Mouse (Mus musculus) intestine, embryonic 15.5 days (tissue): ENCODE results near the gene Chil1. TPM values are rescaled to one million over a fixed set of nuclear protein-coding genes. Genes with fewer than 3 reads are reported as not detected.

Experiments used
- ATAC-seq: fragments of 200-750 bp; cut with Nextera tagmentation; 2 replicates; pipeline ENCODE4 v1.8.0; 2017; ENCODE audit warnings: moderate TSS enrichment, moderate library complexity
- H3K27ac ChIP-seq: fragments of 300-500 bp; sonication (generic); 2 replicates; pipeline ENCODE4 v1.5.1; 2015; ENCODE audit warnings: mild to moderate bottlenecking, inconsistent platforms
- H3K27me3 ChIP-seq: fragments of 300-500 bp; sonication (generic); replicated peaks from 2 replicates; pipeline ENCODE4 v1.6.1; 2015; ENCODE audit warnings: inconsistent platforms
- H3K36me3 ChIP-seq: fragments of 300-500 bp; sonication (generic); 2 replicates; pipeline ENCODE4 v1.6.1; 2015; ENCODE audit warnings: inconsistent platforms
- H3K4me1 ChIP-seq: fragments of 300-500 bp; sonication (generic); replicated peaks from 2 replicates; pipeline ENCODE4 v1.6.1; 2015; ENCODE audit warnings: inconsistent platforms
- H3K4me2 ChIP-seq: fragments of 300-500 bp; sonication (generic); replicated peaks from 2 replicates; pipeline ENCODE4 v1.6.1; 2015; ENCODE audit warnings: mild to moderate bottlenecking, inconsistent platforms
- H3K4me3 ChIP-seq: fragments of 300-500 bp; sonication (generic); replicated peaks from 2 replicates; pipeline ENCODE4 v1.5.1; 2015; ENCODE audit warnings: inconsistent platforms
- H3K9ac ChIP-seq: fragments of 300-500 bp; sonication (generic); 2 replicates; pipeline ENCODE4 v1.6.1; 2015; ENCODE audit warnings: inconsistent platforms
- H3K9me3 ChIP-seq: fragments of 300-500 bp; sonication (generic); 2 replicates; pipeline ENCODE4 v1.6.1; 2016; ENCODE audit warnings: inconsistent platforms
- WGBS: fragments of 180-500 bp; shearing (Covaris S2); methylation state at CpG from one replicate; pipeline ENCODE4 v1.1.7; 2015; 5-methylcytosine and 5-hydroxymethylcytosine counted together
- polyA plus RNA-seq: library from polyadenylated mRNA; unstranded; fragments of >200 nt; fragmentation: Nextera tagmentation; extraction: Ambion mirVana; gene quantifications from 2 replicates; pipeline ENCODE4 v1.2.1, GENCODE M21; 2015

Chil1 gene
- polyA plus RNA-seq, 1 experiment from 2014 or later = 0.44 TPM

- H3K4me2 ChIP-seq = no peak overlapping the region
Observed at GRCm38 (mm10) chr1:134229806-134230575, 48.0 kb downstream of the Chil1 start.

GRCm38 (mm10) chr1:134230638-134231228, 48.8 kb downstream of the Chil1 start:
- no peaks in the 10 kb centered on the region for H3K36me3 ChIP-seq
- peaks cover 28% of the 10 kb centered on the region for H3K27me3 ChIP-seq
- no peak overlapping the region for H3K9ac ChIP-seq
- H3K4me3 ChIP-seq = no peak overlapping the region
- H3K9me3 ChIP-seq = no peaks in the 10 kb centered on the region
- no peak overlapping the region for H3K4me2 ChIP-seq
- H3K27ac ChIP-seq = no peak overlapping the region
- 81% methylated on average over 10 of the region's 10 CpGs for WGBS
- no peak for ATAC-seq
- H3K4me1 ChIP-seq = peaks cover 20% of the 10 kb centered on the region

More at GRCm38 (mm10) chr1:134229806-134230575, 48.0 kb downstream of the Chil1 start:
- no peak overlapping the region for H3K27ac ChIP-seq
- H3K9ac ChIP-seq = no peak overlapping the region
- no peaks in the 10 kb centered on the region for H3K9me3 ChIP-seq
- H3K36me3 ChIP-seq = no peaks in the 10 kb centered on the region
- H3K4me3 ChIP-seq = no peak overlapping the region
- WGBS = 73% methylated on average over 5 of the region's 5 CpGs
- H3K27me3 ChIP-seq = peaks cover 20% of the 10 kb centered on the region
- H3K4me1 ChIP-seq = peaks cover 12% of the 10 kb centered on the region
- ATAC-seq = no peak

GRCm38 (mm10) chr1:134231270-134231669, 49.3 kb downstream of the Chil1 start:
- H3K27me3 ChIP-seq = peaks cover 33% of the 10 kb centered on the region
- H3K9me3 ChIP-seq = no peaks in the 10 kb centered on the region
- no peaks in the 10 kb centered on the region for H3K36me3 ChIP-seq
- ATAC-seq = no peak
- H3K4me2 ChIP-seq = no peak overlapping the region
- H3K4me3 ChIP-seq = no peak overlapping the region
- WGBS = 86% methylated on average over 3 of the region's 3 CpGs
- H3K27ac ChIP-seq = no peak overlapping the region
- no peak overlapping the region for H3K9ac ChIP-seq
- H3K4me1 ChIP-seq = peaks cover 20% of the 10 kb centered on the region

GRCm38 (mm10) chr1:134231681-134232080, 49.7 kb downstream of the Chil1 start:
- no peak overlapping the region for H3K9ac ChIP-seq
- H3K4me1 ChIP-seq = peaks cover 20% of the 10 kb centered on the region
- no peak for ATAC-seq
- WGBS = 59% methylated on average over 3 of the region's 3 CpGs
- peaks cover 34% of the 10 kb centered on the region for H3K27me3 ChIP-seq
- H3K4me3 ChIP-seq = no peak overlapping the region
- H3K27ac ChIP-seq = no peak overlapping the region
- no peaks in the 10 kb centered on the region for H3K36me3 ChIP-seq
- no peaks in the 10 kb centered on the region for H3K9me3 ChIP-seq
- H3K4me2 ChIP-seq = no peak overlapping the region

GRCm38 (mm10) chr1:134232326-134232725, 50.4 kb downstream of the Chil1 start:
- peaks cover 34% of the 10 kb centered on the region for H3K27me3 ChIP-seq
- H3K4me1 ChIP-seq = peaks cover 24% of the 10 kb centered on the region
- no peaks in the 10 kb centered on the region for H3K9me3 ChIP-seq
- H3K4me2 ChIP-seq = peak overlapping the region; percentile 90; the same call in 1 of the 2 replicates
- 75% methylated on average over 8 of the region's 8 CpGs for WGBS
- H3K4me3 ChIP-seq = no peak overlapping the region
- no peak overlapping the region for H3K9ac ChIP-seq
- H3K36me3 ChIP-seq = no peaks in the 10 kb centered on the region
- ATAC-seq = no peak
- H3K27ac ChIP-seq = peak overlapping the region; percentile 38; the same call in 1 of the 2 replicates

- Histone ChIP-seq H3K27ac (peak overlapping the region; percentile 55), H3K4me2 (peak overlapping the region; percentile 90; the same call in 1 of the 2 replicates), H3K9me3 (no peaks in the 10 kb centered on the region), H3K9ac (no peak overlapping the region), H3K36me3 (no peaks in the 10 kb centered on the region), H3K4me1 (peaks cover 24% of the 10 kb centered on the region), H3K27me3 (peaks cover 34% of the 10 kb centered on the region), H3K4me3 (no peak overlapping the region)
- ATAC-seq = peak; percentile 78
- WGBS = 49% methylated on average over 12 of the region's 12 CpGs
Observed at GRCm38 (mm10) chr1:134232778-134233531, 51.0 kb downstream of the Chil1 start.

- H3K4me3 ChIP-seq = peak overlapping the region; percentile 41
- peak overlapping the region; percentile 29 for H3K9ac ChIP-seq
- peak overlapping the region; percentile 55; the same call in 1 of the 2 replicates for H3K27ac ChIP-seq
- peak overlapping the region; percentile 90 for H3K4me2 ChIP-seq
- peaks cover 24% of the 10 kb centered on the region for H3K4me1 ChIP-seq
- H3K9me3 ChIP-seq = no peaks in the 10 kb centered on the region
- 51% methylated on average over 19 of the region's 19 CpGs for WGBS
- no peak for ATAC-seq
- H3K27me3 ChIP-seq = peaks cover 34% of the 10 kb centered on the region
- H3K36me3 ChIP-seq = no peaks in the 10 kb centered on the region
Observed at GRCm38 (mm10) chr1:134233681-134234454, 51.9 kb downstream of the Chil1 start.

GRCm38 (mm10) chr1:134234455-134235390, 52.7 kb downstream of the Chil1 start:
- H3K4me1 ChIP-seq = peaks cover 24% of the 10 kb centered on the region
- H3K27ac ChIP-seq = no peak overlapping the region
- H3K4me2 ChIP-seq = peak overlapping the region; percentile 90
- peak; percentile 44 for ATAC-seq
- peak overlapping the region; percentile 41 for H3K4me3 ChIP-seq
- 2% methylated on average over 41 of the region's 41 CpGs for WGBS
- H3K36me3 ChIP-seq = no peaks in the 10 kb centered on the region
- peak overlapping the region; percentile 29 for H3K9ac ChIP-seq
- H3K27me3 ChIP-seq = peaks cover 34% of the 10 kb centered on the region
- H3K9me3 ChIP-seq = no peaks in the 10 kb centered on the region

- H3K9me3 ChIP-seq = no peaks in the 10 kb centered on the region
- H3K4me1 ChIP-seq = peaks cover 24% of the 10 kb centered on the region
- H3K36me3 ChIP-seq = no peaks in the 10 kb centered on the region
- H3K9ac ChIP-seq = peak within 1 kb of the TSS; percentile 29
- ATAC-seq = no peak
- peak within 1 kb of the TSS; percentile 41 for H3K4me3 ChIP-seq
- peak within 1 kb of the TSS; percentile 90 for H3K4me2 ChIP-seq
- 2% methylated on average over 26 of the region's 37 CpGs for WGBS
- H3K27me3 ChIP-seq = peaks cover 34% of the 10 kb centered on the region
- H3K27ac ChIP-seq = no peak within 1 kb of the TSS
Observed at GRCm38 (mm10) chr1:134235391-134235921, 53.5 kb downstream of the Chil1 start, which contains the start of gene Adora1. TSS of gene Adora1 (minus strand) at chr1:134235431.

- peak overlapping the region; percentile 90 for H3K4me2 ChIP-seq
- H3K36me3 ChIP-seq = no peaks in the 10 kb centered on the region
- H3K4me3 ChIP-seq = no peak overlapping the region
- H3K9me3 ChIP-seq = no peaks in the 10 kb centered on the region
- WGBS = 53% methylated on average over 3 of the region's 3 CpGs
- no peak for ATAC-seq
- H3K27me3 ChIP-seq = peaks cover 34% of the 10 kb centered on the region
- no peak overlapping the region for H3K9ac ChIP-seq
- H3K4me1 ChIP-seq = peaks cover 24% of the 10 kb centered on the region
- no peak overlapping the region for H3K27ac ChIP-seq
Observed at GRCm38 (mm10) chr1:134236142-134236541, 54.2 kb downstream of the Chil1 start.

GRCm38 (mm10) chr1:134237438-134237837, 55.5 kb downstream of the Chil1 start:
- Histone ChIP-seq H3K27ac (no peak overlapping the region), H3K4me3 (no peak overlapping the region), H3K27me3 (peaks cover 34% of the 10 kb centered on the region), H3K9me3 (no peaks in the 10 kb centered on the region), H3K9ac (no peak overlapping the region), H3K4me2 (no peak overlapping the region), H3K4me1 (peaks cover 24% of the 10 kb centered on the region), H3K36me3 (no peaks in the 10 kb centered on the region)
- WGBS = 63% methylated on average over 3 of the region's 3 CpGs
- peak; percentile 35 for ATAC-seq
